Mouse (Mus musculus) megakaryocyte, embryonic 14.5 days (primary cell): ENCODE results near the gene Fam222b.

Experiments
- FLI1 ChIP-seq: IDR thresholded peaks from 2 replicates; pipeline ENCODE4 v1.6.1; 2012; ENCODE audit warnings: low read length, inconsistent platforms, mixed read lengths
- GATA1 ChIP-seq: IDR thresholded peaks from 3 replicates; pipeline ENCODE4 v1.6.1; 2012; ENCODE audit warnings: mixed read lengths, low read length, inconsistent platforms, borderline replicate concordance

GRCm38 (mm10) chr11:78162504-78162903, 68.0 kb downstream of the Fam222b start:
- TF ChIP-seq GATA1 (no peak), FLI1 (no peak)
